Mouse (Mus musculus): ENCODE measurements around the gene Cmah. TPM values are rescaled to one million over a fixed set of nuclear protein-coding genes. Genes with fewer than 3 reads are reported as not detected.

The Cmah gene
- polyA plus RNA-seq, 1 experiment from 2014 or later, result 0.13 TPM

GRCm38 (mm10) chr13:24336818-24337217, 9.6 kb downstream of the Cmah start:
- WGBS, result 82% methylated on average over 4 of the region's 4 CpGs
- no peaks in the 10 kb centered on the region for H3K36me3 ChIP-seq (ENCODE audit: control insufficient read depth, insufficient read depth, low read length)
- no peaks in the 10 kb centered on the region for H3K9me3 ChIP-seq (ENCODE audit: control insufficient read depth, low read length)
- H3K4me3 ChIP-seq (ENCODE audit: low read depth, low read length), result no peak overlapping the region
- ATAC-seq (ENCODE audit: insufficient number of reproducible peaks, low FRiP score, low TSS enrichment, low read depth) (no peak), DNase-seq (ENCODE audit: low spot score) (no peak)
- H3K4me1 ChIP-seq (ENCODE audit: control insufficient read depth, insufficient read depth, low read length), result no peaks in the 10 kb centered on the region
- no peak overlapping the region for H3K4me2 ChIP-seq (ENCODE audit: low read depth, severe bottlenecking)
- H3K27me3 ChIP-seq (ENCODE audit: control insufficient read depth, insufficient read depth, low read length), result no peaks in the 10 kb centered on the region
- H3K27ac ChIP-seq (replicated peaks; ENCODE audit: low read depth, low read length), result no peak overlapping the region
- H3K9ac ChIP-seq (ENCODE audit: low read length), result no peak overlapping the region

GRCm38 (mm10) chr13:24337874-24338273, 10.7 kb downstream of the Cmah start:
- no peak for ATAC-seq (ENCODE audit: insufficient number of reproducible peaks, low FRiP score, low TSS enrichment, low read depth)
- H3K9me3 ChIP-seq (ENCODE audit: control insufficient read depth, low read length), result no peaks in the 10 kb centered on the region
- WGBS, result 54% methylated on average over 3 of the region's 3 CpGs
- H3K36me3 ChIP-seq (ENCODE audit: control insufficient read depth, insufficient read depth, low read length), result no peaks in the 10 kb centered on the region
- H3K4me1 ChIP-seq (ENCODE audit: control insufficient read depth, insufficient read depth, low read length), result no peaks in the 10 kb centered on the region
- peak; percentile 30 for DNase-seq (ENCODE audit: low spot score)
- H3K4me2 ChIP-seq (ENCODE audit: low read depth, severe bottlenecking), result no peak overlapping the region
- no peaks in the 10 kb centered on the region for H3K27me3 ChIP-seq (ENCODE audit: control insufficient read depth, insufficient read depth, low read length)
- H3K9ac ChIP-seq (ENCODE audit: low read length), result no peak overlapping the region
- H3K27ac ChIP-seq (replicated peaks; ENCODE audit: low read depth, low read length), result no peak overlapping the region
- no peak overlapping the region for H3K4me3 ChIP-seq (ENCODE audit: low read depth, low read length)

DNA sequence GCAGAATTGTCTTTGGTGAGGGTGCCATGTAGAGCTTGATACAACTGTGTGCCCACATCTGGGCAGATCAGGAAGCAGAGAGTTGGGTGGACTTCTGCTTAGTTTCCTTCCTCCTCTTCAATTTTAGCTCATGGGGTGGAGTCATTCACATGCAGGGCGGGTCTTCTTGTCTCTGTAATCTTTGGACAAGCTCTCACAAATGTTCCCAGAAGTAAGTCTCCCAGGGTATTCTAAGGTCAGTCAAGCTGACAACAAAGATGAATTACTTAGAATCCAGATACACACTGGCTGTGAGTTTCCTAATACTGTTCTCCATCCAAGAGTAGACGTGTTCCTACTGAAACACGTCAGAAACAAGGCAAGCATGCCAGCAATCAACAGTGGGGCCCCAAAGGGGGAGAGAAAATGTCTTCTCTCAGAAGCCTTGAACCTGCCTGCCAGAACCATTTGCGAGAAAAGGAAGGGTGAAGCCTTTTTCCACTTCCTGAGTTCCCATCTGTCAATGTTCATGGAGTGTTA, 11.2 kb downstream of the Cmah start:
- ATAC-seq (ENCODE audit: insufficient number of reproducible peaks, low FRiP score, low TSS enrichment, low read depth) (no peak), DNase-seq (ENCODE audit: low spot score) (no peak)
- WGBS, result 71% methylated on average over 4 of the region's 4 CpGs
- no peaks in the 10 kb centered on the region for H3K9me3 ChIP-seq (ENCODE audit: control insufficient read depth, low read length)
- no peak overlapping the region for H3K4me3 ChIP-seq (ENCODE audit: low read depth, low read length)
- H3K36me3 ChIP-seq (ENCODE audit: control insufficient read depth, insufficient read depth, low read length), result no peaks in the 10 kb centered on the region
- no peak overlapping the region for H3K4me2 ChIP-seq (ENCODE audit: low read depth, severe bottlenecking)
- H3K9ac ChIP-seq (ENCODE audit: low read length), result no peak overlapping the region
- H3K27ac ChIP-seq (replicated peaks; ENCODE audit: low read depth, low read length), result no peak overlapping the region
- H3K4me1 ChIP-seq (ENCODE audit: control insufficient read depth, insufficient read depth, low read length), result no peaks in the 10 kb centered on the region
- H3K27me3 ChIP-seq (ENCODE audit: control insufficient read depth, insufficient read depth, low read length), result no peaks in the 10 kb centered on the region

GRCm38 (mm10) chr13:24339907-24340306, 12.7 kb downstream of the Cmah start:
- Histone ChIP-seq H3K36me3 (ENCODE audit: control insufficient read depth, insufficient read depth, low read length) (no peaks in the 10 kb centered on the region), H3K4me1 (ENCODE audit: control insufficient read depth, insufficient read depth, low read length) (no peaks in the 10 kb centered on the region), H3K9me3 (ENCODE audit: control insufficient read depth, low read length) (no peaks in the 10 kb centered on the region), H3K9ac (ENCODE audit: low read length) (no peak overlapping the region), H3K4me2 (ENCODE audit: low read depth, severe bottlenecking) (no peak overlapping the region), H3K4me3 (ENCODE audit: low read depth, low read length) (no peak overlapping the region), H3K27me3 (ENCODE audit: control insufficient read depth, insufficient read depth, low read length) (no peaks in the 10 kb centered on the region), H3K27ac (replicated peaks; ENCODE audit: low read depth, low read length) (no peak overlapping the region)
- ATAC-seq (ENCODE audit: insufficient number of reproducible peaks, low FRiP score, low TSS enrichment, low read depth) (no peak), DNase-seq (ENCODE audit: low spot score) (no peak)

DNA sequence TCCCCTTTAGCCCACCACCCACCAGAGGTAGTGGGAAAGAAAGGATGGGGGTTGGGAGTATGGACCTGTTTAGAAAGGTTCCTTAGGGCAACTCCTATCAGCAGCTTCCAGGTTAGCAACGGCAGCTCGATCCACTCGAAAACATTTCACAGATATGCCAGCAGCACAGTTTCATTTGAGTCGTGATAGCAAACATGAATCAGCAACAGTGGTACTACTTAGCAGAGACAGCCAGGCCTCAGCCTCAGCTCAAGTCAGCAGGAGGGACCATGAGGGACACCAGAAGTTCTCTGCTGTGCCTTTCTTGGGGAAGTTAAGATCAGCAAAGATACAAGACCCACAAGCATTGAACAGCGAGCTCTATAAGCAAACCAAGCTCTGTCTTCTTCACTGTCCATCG, 13.3 kb downstream of the Cmah start:
- no peaks in the 10 kb centered on the region for H3K9me3 ChIP-seq (ENCODE audit: control insufficient read depth, low read length)
- ATAC-seq (ENCODE audit: insufficient number of reproducible peaks, low FRiP score, low TSS enrichment, low read depth) (no peak), DNase-seq (ENCODE audit: low spot score) (no peak)
- H3K36me3 ChIP-seq (ENCODE audit: control insufficient read depth, insufficient read depth, low read length), result no peaks in the 10 kb centered on the region
- H3K27ac ChIP-seq (replicated peaks; ENCODE audit: low read depth, low read length), result no peak overlapping the region
- no peaks in the 10 kb centered on the region for H3K27me3 ChIP-seq (ENCODE audit: control insufficient read depth, insufficient read depth, low read length)
- 90% methylated on average over 6 of the region's 6 CpGs for WGBS
- no peak overlapping the region for H3K4me2 ChIP-seq (ENCODE audit: low read depth, severe bottlenecking)
- H3K4me3 ChIP-seq (ENCODE audit: low read depth, low read length), result no peak overlapping the region
- no peak overlapping the region for H3K9ac ChIP-seq (ENCODE audit: low read length)
- no peaks in the 10 kb centered on the region for H3K4me1 ChIP-seq (ENCODE audit: control insufficient read depth, insufficient read depth, low read length)

DNA sequence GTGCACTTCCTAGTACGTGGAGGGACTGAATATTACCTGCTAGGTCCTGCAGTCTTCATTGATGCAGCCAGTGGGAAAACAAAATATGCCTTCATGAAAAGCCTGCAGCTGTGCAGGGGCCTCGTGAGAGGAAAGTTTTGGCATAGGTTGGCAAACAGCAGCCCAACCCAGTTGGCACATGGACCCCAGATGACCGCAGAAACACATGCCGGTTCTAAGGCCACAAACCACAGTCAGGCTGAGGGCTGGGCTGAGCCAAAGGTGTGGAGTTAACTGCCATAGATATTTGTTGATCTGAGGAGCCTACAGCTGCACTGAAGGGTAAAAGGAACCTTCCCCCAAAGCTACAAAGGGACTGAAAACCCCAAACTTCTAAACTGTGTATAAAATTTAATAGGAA, 14.9 kb downstream of the Cmah start:
- H3K27ac ChIP-seq (replicated peaks; ENCODE audit: low read depth, low read length), result no peak overlapping the region
- WGBS, result 84% methylated on average over 4 of the region's 4 CpGs
- no peaks in the 10 kb centered on the region for H3K4me1 ChIP-seq (ENCODE audit: control insufficient read depth, insufficient read depth, low read length)
- H3K9me3 ChIP-seq (ENCODE audit: control insufficient read depth, low read length), result no peaks in the 10 kb centered on the region
- no peak overlapping the region for H3K4me2 ChIP-seq (ENCODE audit: low read depth, severe bottlenecking)
- no peak overlapping the region for H3K4me3 ChIP-seq (ENCODE audit: low read depth, low read length)
- ATAC-seq (ENCODE audit: insufficient number of reproducible peaks, low FRiP score, low TSS enrichment, low read depth), result no peak
- no peaks in the 10 kb centered on the region for H3K27me3 ChIP-seq (ENCODE audit: control insufficient read depth, insufficient read depth, low read length)
- H3K36me3 ChIP-seq (ENCODE audit: control insufficient read depth, insufficient read depth, low read length), result no peaks in the 10 kb centered on the region
- DNase-seq (ENCODE audit: low spot score), result no peak
- no peak overlapping the region for H3K9ac ChIP-seq (ENCODE audit: low read length)

DNA sequence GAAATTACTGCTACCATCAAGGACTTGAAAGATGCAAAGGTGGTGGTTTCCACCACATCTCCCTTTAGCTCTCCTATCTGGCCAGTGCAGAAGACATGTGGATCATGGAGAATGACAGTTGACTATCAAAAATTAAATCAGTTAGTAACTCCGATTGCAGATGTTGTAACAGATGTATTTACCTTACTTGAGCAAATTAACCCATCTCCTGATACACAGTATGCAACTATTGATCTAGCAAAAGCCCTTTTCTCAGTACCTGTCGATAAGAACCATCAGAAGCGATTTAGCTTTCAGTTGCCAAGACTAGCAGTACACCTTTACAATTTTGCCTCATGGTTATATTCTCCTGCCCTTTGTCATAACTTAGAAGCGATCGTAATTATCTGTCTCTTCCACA, 25.8 kb downstream of the Cmah start:
- Histone ChIP-seq H3K4me2 (ENCODE audit: low read depth, severe bottlenecking) (no peak overlapping the region), H3K36me3 (ENCODE audit: control insufficient read depth, insufficient read depth, low read length) (no peaks in the 10 kb centered on the region), H3K4me3 (ENCODE audit: low read depth, low read length) (no peak overlapping the region), H3K4me1 (ENCODE audit: control insufficient read depth, insufficient read depth, low read length) (no peaks in the 10 kb centered on the region), H3K27me3 (ENCODE audit: control insufficient read depth, insufficient read depth, low read length) (no peaks in the 10 kb centered on the region), H3K27ac (replicated peaks; ENCODE audit: low read depth, low read length) (no peak overlapping the region), H3K9me3 (ENCODE audit: control insufficient read depth, low read length) (no peaks in the 10 kb centered on the region), H3K9ac (ENCODE audit: low read length) (no peak overlapping the region)
- 92% methylated on average over 5 of the region's 5 CpGs for WGBS
- DNase-seq (ENCODE audit: low spot score) (no peak), ATAC-seq (ENCODE audit: insufficient number of reproducible peaks, low FRiP score, low TSS enrichment, low read depth) (no peak)

DNA sequence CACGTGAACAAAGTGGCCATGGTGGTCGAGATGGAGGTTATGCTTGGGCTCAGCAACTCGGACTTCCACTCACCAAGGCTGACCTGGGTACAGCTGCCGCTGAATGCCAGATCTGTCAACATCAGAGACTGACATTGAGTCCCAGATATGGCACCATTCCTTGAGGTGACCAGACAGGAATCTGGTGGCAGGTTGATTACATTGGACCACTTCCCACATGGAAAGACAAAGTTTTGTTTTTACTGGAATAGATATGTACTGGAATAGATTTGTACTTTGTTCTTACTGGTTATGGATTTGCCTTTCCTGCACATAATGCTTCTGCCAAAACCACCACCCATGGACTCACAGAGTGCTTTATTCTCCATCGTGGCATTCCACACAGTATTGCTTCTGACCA, 27.5 kb downstream of the Cmah start:
- ATAC-seq (ENCODE audit: insufficient number of reproducible peaks, low FRiP score, low TSS enrichment, low read depth), result no peak
- WGBS, result 83% methylated on average over 5 of the region's 5 CpGs

DNA sequence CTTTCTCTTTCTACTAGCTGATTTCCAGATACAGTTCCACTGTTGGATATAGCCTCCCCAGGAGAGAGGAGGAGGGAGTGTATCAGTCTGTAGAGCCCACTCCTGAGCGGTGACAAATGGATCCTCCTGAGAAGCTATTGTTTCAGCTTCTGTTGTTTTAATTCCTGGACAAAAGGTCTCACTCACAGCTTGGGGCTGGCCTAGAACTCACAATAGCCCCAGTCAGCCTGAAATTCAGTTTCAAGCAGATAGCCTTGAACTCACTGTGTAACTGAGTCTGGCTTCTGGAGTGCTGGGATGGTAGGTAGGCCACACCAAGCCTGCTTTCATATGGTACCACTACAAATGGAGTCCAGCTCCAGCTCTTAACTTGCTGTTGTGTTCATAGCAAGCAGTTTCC, 32.0 kb downstream of the Cmah start:
- no peaks in the 10 kb centered on the region for H3K4me1 ChIP-seq (ENCODE audit: control insufficient read depth, insufficient read depth, low read length)
- H3K4me2 ChIP-seq (ENCODE audit: low read depth, severe bottlenecking), result no peak overlapping the region
- no peak for DNase-seq (ENCODE audit: low spot score)
- no peaks in the 10 kb centered on the region for H3K36me3 ChIP-seq (ENCODE audit: control insufficient read depth, insufficient read depth, low read length)
- no peak for ATAC-seq (ENCODE audit: insufficient number of reproducible peaks, low FRiP score, low TSS enrichment, low read depth)
- no peak overlapping the region for H3K27ac ChIP-seq (replicated peaks; ENCODE audit: low read depth, low read length)
- no peak overlapping the region for H3K9ac ChIP-seq (ENCODE audit: low read length)
- H3K27me3 ChIP-seq (ENCODE audit: control insufficient read depth, insufficient read depth, low read length), result no peaks in the 10 kb centered on the region
- 74% methylated on average over 1 of the region's 1 CpGs for WGBS
- no peak overlapping the region for H3K4me3 ChIP-seq (ENCODE audit: low read depth, low read length)
- no peaks in the 10 kb centered on the region for H3K9me3 ChIP-seq (ENCODE audit: control insufficient read depth, low read length)

More for the DNA sequence above, 27.5 kb downstream of the Cmah start:
- no peak overlapping the region for H3K9ac ChIP-seq (ENCODE audit: low read length)
- H3K27ac ChIP-seq (replicated peaks; ENCODE audit: low read depth, low read length), result no peak overlapping the region
- no peak overlapping the region for H3K4me2 ChIP-seq (ENCODE audit: low read depth, severe bottlenecking)
- no peaks in the 10 kb centered on the region for H3K4me1 ChIP-seq (ENCODE audit: control insufficient read depth, insufficient read depth, low read length)
- no peak overlapping the region for H3K4me3 ChIP-seq (ENCODE audit: low read depth, low read length)
- DNase-seq (ENCODE audit: low spot score), result no peak
- H3K36me3 ChIP-seq (ENCODE audit: control insufficient read depth, insufficient read depth, low read length), result no peaks in the 10 kb centered on the region
- no peaks in the 10 kb centered on the region for H3K27me3 ChIP-seq (ENCODE audit: control insufficient read depth, insufficient read depth, low read length)
- H3K9me3 ChIP-seq (ENCODE audit: control insufficient read depth, low read length), result no peaks in the 10 kb centered on the region
